Mouse (Mus musculus) MEL (cell line): ENCODE results near the gene Vps13d. TPM values are rescaled to one million over a fixed set of nuclear protein-coding genes. Genes with fewer than 3 reads are reported as not detected.
A peak's percentile ranks its signal among the peaks of the same experiment; 100 is the strongest.

Experiments
- DNase-seq: peaks from one replicate; pipeline ENCODE4 v3.0.0; 2011; ENCODE audit warnings: low read depth, low spot score
- H3K27ac ChIP-seq: 2 replicates; pipeline ENCODE4 v1.5.1; 2012; ENCODE audit warnings: low read depth, mild to moderate bottlenecking, control low read depth, low read length, moderate library complexity; ENCODE audit not compliant: control insufficient read depth
- H3K27me3 ChIP-seq, 2 experiments: fragments of 150-350 bp in 1 of 2; sonication (generic) in 1 of 2; 2 replicates each; pipeline ENCODE4 v1.6.1; 2012; ENCODE audit warnings: low read length in 2 of 2, mild to moderate bottlenecking in 2 of 2, improper control_type of control experiment in 1 of 2, moderate library complexity in 1 of 2; ENCODE audit not compliant: insufficient read depth in 2 of 2, control insufficient read depth in 1 of 2
- H3K36me3 ChIP-seq, 2 experiments: 2 replicates each; pipeline ENCODE4 v1.6.1; 2012 to 2014; ENCODE audit warnings: low read length in 2 of 2, improper control_type of control experiment in 1 of 2, inconsistent platforms in 1 of 2, mild to moderate bottlenecking in 1 of 2; ENCODE audit not compliant: insufficient read depth in 2 of 2, control insufficient read depth in 1 of 2
- H3K4me1 ChIP-seq, 2 experiments: fragments of 150-350 bp in 1 of 2; sonication (generic) in 1 of 2; 2 replicates each; pipeline ENCODE4 v1.6.1; 2012; ENCODE audit warnings: low read length in 2 of 2, improper control_type of control experiment in 1 of 2, mild to moderate bottlenecking in 1 of 2; ENCODE audit not compliant: insufficient read depth in 2 of 2, control insufficient read depth in 1 of 2
- H3K4me3 ChIP-seq, 2 experiments: fragments of 150-350 bp in 1 of 2; sonication (generic) in 1 of 2; 2 replicates each; pipeline ENCODE4 v1.5.1; 2012; ENCODE audit warnings: low read depth in 2 of 2, low read length in 2 of 2, mild to moderate bottlenecking in 2 of 2, moderate library complexity in 2 of 2, control low read depth in 1 of 2, improper control_type of control experiment in 1 of 2; ENCODE audit not compliant: control insufficient read depth in 1 of 2, insufficient read depth in 1 of 2
- H3K79me2 ChIP-seq: 2 replicates; pipeline ENCODE4 v1.6.1; 2012; ENCODE audit warnings: mild to moderate bottlenecking, low read length, moderate library complexity; ENCODE audit not compliant: control insufficient read depth, poor library complexity, insufficient read depth
- H3K9ac ChIP-seq: 2 replicates; pipeline ENCODE4 v1.6.1; 2012; ENCODE audit warnings: low read depth, mild to moderate bottlenecking, control low read depth, low read length, moderate library complexity; ENCODE audit not compliant: control insufficient read depth, poor library complexity, severe bottlenecking
- H3K9me3 ChIP-seq: fragments of 150-350 bp; sonication (generic); replicated peaks from 2 replicates; pipeline ENCODE4 v1.6.1; 2012; ENCODE audit warnings: mild to moderate bottlenecking, low read length, improper control_type of control experiment, moderate library complexity; ENCODE audit not compliant: insufficient read depth
- BHLHE40 ChIP-seq: IDR thresholded peaks from 2 replicates; pipeline ENCODE4 v1.6.1; 2012; ENCODE audit warnings: low read depth, mild to moderate bottlenecking, inconsistent platforms, low read length, improper control_type of control experiment, borderline replicate concordance
- CHD1 ChIP-seq: IDR thresholded peaks from 2 replicates; pipeline ENCODE4 v1.6.1; 2012; ENCODE audit warnings: low read depth, mild to moderate bottlenecking, inconsistent platforms, low read length, improper control_type of control experiment
- EP300 ChIP-seq, 2 experiments: IDR thresholded peaks; 2 replicates each; pipeline ENCODE4 v1.6.1; 2011; ENCODE audit warnings: improper control_type of control experiment in 2 of 2, low read length in 2 of 2, low read depth in 1 of 2, mild to moderate bottlenecking in 1 of 2
- HCFC1 ChIP-seq: IDR thresholded peaks from 2 replicates; pipeline ENCODE4 v1.6.1; 2012; ENCODE audit warnings: low read depth, mild to moderate bottlenecking, inconsistent platforms, low read length, improper control_type of control experiment, moderate library complexity
- MAX ChIP-seq: IDR thresholded peaks from 2 replicates; pipeline ENCODE4 v1.6.1; 2011; ENCODE audit warnings: low read length, improper control_type of control experiment
- MEF2A ChIP-seq: IDR thresholded peaks from 2 replicates; pipeline ENCODE4 v1.6.1; 2014; ENCODE audit warnings: low read depth, mild to moderate bottlenecking, inconsistent platforms, low read length, improper control_type of control experiment; ENCODE audit not compliant: poor library complexity, insufficient replicate concordance, severe bottlenecking; ENCODE audit errors: extremely low read depth
- MYB ChIP-seq: IDR thresholded peaks from 2 replicates; pipeline ENCODE4 v1.6.1; 2011; ENCODE audit warnings: mild to moderate bottlenecking, low read depth, low read length, improper control_type of control experiment
- NELFE ChIP-seq: IDR thresholded peaks from 2 replicates; pipeline ENCODE4 v1.6.1; 2011; ENCODE audit warnings: low read depth, low read length, improper control_type of control experiment
- NRF1 ChIP-seq: IDR thresholded peaks from 2 replicates; pipeline ENCODE4 v1.6.1; 2014; ENCODE audit warnings: low read depth, mild to moderate bottlenecking, inconsistent platforms, low read length, improper control_type of control experiment, moderate library complexity; ENCODE audit not compliant: poor library complexity, insufficient read depth, severe bottlenecking
- POLR2A ChIP-seq, 2 experiments: IDR thresholded peaks; 2 replicates each; pipeline ENCODE4 v1.6.1; 2011 to 2012; ENCODE audit warnings: low read length in 2 of 2, mild to moderate bottlenecking in 2 of 2, control low read depth in 1 of 2, improper control_type of control experiment in 1 of 2, low read depth in 1 of 2, moderate library complexity in 1 of 2; ENCODE audit not compliant: control insufficient read depth in 1 of 2, insufficient read depth in 1 of 2, poor library complexity in 1 of 2
- POLR2AphosphoS2 ChIP-seq: IDR thresholded peaks from 2 replicates; pipeline ENCODE4 v1.6.1; 2011; ENCODE audit warnings: low read length, improper control_type of control experiment
- UBTF ChIP-seq: IDR thresholded peaks from 2 replicates; pipeline ENCODE4 v1.6.1; 2012; ENCODE audit warnings: low read depth, mild to moderate bottlenecking, inconsistent platforms, low read length, improper control_type of control experiment, moderate library complexity, borderline replicate concordance; ENCODE audit not compliant: insufficient read depth
- USF1 ChIP-seq: IDR thresholded peaks from 2 replicates; pipeline ENCODE4 v1.6.1; 2014; ENCODE audit warnings: low read depth, mild to moderate bottlenecking, inconsistent platforms, low read length, improper control_type of control experiment, moderate library complexity
- ZC3H11A ChIP-seq: IDR thresholded peaks from 2 replicates; pipeline ENCODE4 v1.6.1; 2012; ENCODE audit warnings: low read depth, mild to moderate bottlenecking, inconsistent platforms, low read length, improper control_type of control experiment
- polyA plus RNA-seq, 2 experiments: library from polyadenylated mRNA; stranded (reverse) in 1 of 2; unstranded in 1 of 2; fragments of >175 nt in 1 of 2; fragments of >200 nt in 1 of 2; gene quantifications; 2 replicates each; pipeline versions ENCODE4 v1.2.1 to v1.2.4; 2012; ENCODE audit warnings: low replicate concordance in 2 of 2, low read depth in 1 of 2; ENCODE audit not compliant: insufficient read length in 2 of 2, insufficient read depth in 1 of 2, missing spikeins in 1 of 2
- total RNA-seq: library from RNA; depleted of rRNA; stranded (reverse); fragments of 300-350 nt; gene quantifications from 2 replicates; pipeline ENCODE4 v1.2.3, GENCODE M21; 2012

Gene Vps13d
- total and polyA plus RNA-seq, 3 experiments, result 8.9 to 14.5 (median 13.2) TPM

DNA sequence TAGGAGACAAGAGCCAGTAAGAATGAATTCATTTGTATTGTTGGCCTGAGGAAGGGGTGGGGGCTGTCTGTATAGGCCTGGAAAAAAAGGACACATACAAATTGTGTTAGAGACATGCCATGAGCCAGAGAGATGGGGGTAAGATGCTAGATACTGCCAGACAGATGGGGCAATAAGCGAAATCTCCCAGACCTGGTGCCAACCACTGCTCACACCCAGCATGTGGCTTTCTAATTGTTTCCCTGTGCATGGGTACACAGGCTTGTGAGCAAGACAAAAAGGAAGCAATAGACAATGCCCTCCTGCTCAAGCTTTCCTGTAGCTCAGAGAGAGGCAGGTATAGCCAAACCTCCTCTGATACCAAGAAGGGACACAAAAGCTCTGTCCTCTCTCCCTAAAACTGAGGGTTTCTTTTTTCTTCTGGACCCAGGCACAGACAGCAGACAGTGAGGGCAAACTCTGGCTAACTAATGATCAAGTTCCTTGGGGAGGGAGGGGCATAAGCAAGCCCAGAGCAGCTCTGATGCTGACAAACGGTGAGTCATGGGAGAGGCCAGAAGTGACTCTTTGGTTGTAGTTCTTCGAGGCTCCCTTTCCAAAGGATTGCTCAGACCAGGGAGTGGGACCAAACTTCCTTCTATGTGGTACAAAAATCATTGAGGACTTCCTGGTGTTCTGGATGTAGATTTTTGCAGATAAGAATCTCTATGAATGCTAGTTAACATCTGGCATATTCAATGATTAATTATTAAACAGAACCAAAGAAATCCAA lies 196.7 kb downstream of the Vps13d start:
- Histone ChIP-seq H3K9ac (no peak overlapping the region), H3K36me3 (peaks cover 0 to 31% of the 10 kb centered on the region in 2 experiments; a peak in 3 of 4 replicates), H3K79me2 (no peaks in the 10 kb centered on the region), H3K9me3 (no peaks in the 10 kb centered on the region), H3K4me1 (peaks cover 21 to 30% of the 10 kb centered on the region in 2 experiments), H3K27ac (peak overlapping the region; percentile 44), H3K4me3 (no peak overlapping the region), H3K27me3 (no peaks in the 10 kb centered on the region)
- DNase-seq, result peak; percentile 68
- TF ChIP-seq EP300 (IDR thresholded peaks at IDR 0.05; ENCODE audit: low read depth in 1 of 2, low read length in 2 of 2), result 0 out of 4 replicates have a peak, but pooled peaks of 1 of the 2 experiments have one; percentile 4
- TF ChIP-seq USF1, result no peak
- TF ChIP-seq NRF1, result no peak
- TF ChIP-seq NELFE, result no peak
- no peak for TF ChIP-seq POLR2A (IDR thresholded peaks at IDR 0.05; ENCODE audit: control insufficient read depth in 1 of 2, insufficient read depth in 1 of 2, low read depth in 1 of 2, low read length in 2 of 2, poor library complexity in 1 of 2)

DNA sequence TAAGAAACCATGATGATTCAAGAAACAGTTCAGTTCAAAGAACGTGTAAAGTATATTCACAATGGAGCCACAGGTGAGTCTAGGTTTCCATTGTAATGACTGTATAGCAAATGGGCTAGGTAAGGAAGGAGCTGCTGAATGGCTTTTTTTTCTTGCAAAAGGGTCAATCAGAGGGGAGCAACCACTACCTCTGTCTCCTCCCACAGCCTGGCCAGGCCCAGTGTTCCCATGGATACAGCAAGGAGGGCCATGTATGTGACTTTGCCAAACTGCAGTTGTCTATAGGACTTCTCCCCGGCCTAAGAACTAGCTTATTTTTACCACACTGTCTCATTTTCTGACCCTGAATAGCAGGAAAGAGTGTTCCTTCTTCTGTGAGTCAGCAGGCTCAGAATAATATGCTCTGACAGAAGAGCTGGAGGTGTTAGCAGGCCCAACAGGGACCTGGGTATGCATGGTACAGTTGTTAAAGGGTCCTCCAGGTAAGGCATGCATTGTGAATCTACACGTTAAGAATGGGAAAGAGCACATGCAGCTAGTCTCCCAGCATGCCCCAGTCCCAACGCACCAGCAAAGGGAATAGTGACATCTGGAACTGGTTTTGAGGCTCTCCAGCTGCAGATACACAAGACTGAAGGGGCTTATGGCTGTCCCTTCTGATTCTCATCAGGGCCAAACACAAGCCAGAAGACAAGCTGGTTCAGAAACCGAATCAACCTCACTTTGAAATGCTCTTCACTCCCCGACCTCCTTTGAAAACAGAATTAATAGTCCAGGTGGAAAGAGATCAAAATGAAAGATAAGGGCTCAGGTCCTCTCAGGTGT lies 197.6 kb downstream of the Vps13d start:
- H3K27ac ChIP-seq, result no peak overlapping the region
- peaks cover 0 to 31% of the 10 kb centered on the region in 2 experiments; a peak in 3 of 4 replicates for H3K36me3 ChIP-seq
- DNase-seq, result no peak
- H3K79me2 ChIP-seq, result no peaks in the 10 kb centered on the region
- H3K4me1 ChIP-seq, result peaks cover 21 to 30% of the 10 kb centered on the region in 2 experiments
- H3K27me3 ChIP-seq, result no peaks in the 10 kb centered on the region
- H3K4me3 ChIP-seq, result no peak overlapping the region
- H3K9me3 ChIP-seq, result no peaks in the 10 kb centered on the region
- TF ChIP-seq BHLHE40 (no peak), HCFC1 (no peak), ZC3H11A (no peak), MAX (no peak), MEF2A (no peak), UBTF (no peak), MYB (no peak), POLR2AphosphoS2 (no peak), CHD1 (no peak)
- no peak overlapping the region for H3K9ac ChIP-seq
